Mouse (Mus musculus) G1E-ER4 (cell line): ENCODE results near the gene Rnase13. TPM values are rescaled to one million over a fixed set of nuclear protein-coding genes. Genes with fewer than 3 reads are reported as not detected.

Experiments used
- GATA1 ChIP-seq: IDR thresholded peaks from one replicate; pipeline ENCODE4 v1.8.0; 2012; ENCODE audit warnings: low read length, inconsistent platforms
- polyA plus RNA-seq: library from polyadenylated mRNA; stranded (reverse); fragments of >175 nt; gene quantifications from 2 replicates; pipeline ENCODE4 v1.2.3, GENCODE M21; 2012

Rnase13 gene
- polyA plus RNA-seq, 1 experiment: not detected

- TF ChIP-seq GATA1: no peak
Observed at GRCm38 (mm10) chr14:51893094-51893794, 29.3 kb downstream of the Rnase13 start.

DNA sequence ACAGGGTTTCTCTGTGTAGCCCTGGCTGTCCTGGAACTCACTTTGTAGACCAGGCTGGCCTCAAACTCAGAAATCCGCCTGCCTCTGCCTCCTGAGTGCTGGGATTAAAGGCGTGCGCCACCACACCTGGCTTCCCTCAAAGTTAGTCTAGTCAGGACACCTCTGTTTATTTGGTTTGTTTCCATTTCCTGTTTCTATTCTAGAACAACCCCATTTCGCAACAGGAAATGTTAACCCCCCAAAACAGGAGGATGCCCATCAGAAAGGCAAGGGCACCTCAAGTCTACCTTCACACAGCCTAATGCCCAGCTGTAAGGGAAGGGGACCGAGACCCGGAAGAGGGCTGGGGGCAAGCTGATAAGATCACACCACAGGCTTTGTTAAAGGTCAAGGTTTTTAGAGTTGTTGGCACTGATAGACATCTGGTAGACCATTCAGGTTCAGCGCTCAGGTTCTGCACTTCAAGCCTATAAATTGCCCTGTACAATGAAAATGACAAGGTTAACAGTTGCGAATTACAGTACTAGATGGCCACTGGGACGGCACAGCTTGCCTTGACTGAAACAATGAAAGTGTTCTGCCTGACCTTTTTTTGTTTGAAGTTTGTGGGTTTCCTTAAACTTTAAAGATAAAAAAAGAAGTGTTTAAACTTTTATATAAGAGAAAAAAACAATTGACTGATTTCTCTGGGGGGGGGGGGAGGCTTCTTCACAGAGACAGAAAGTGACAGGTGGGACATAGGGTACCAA lies 30.2 kb downstream of the Rnase13 start, which contains the start of gene Slc39a2:
TSS of gene Slc39a2 (plus strand) at position 699 of the 749 bp plus-strand sequence.
- no peak for TF ChIP-seq GATA1

DNA sequence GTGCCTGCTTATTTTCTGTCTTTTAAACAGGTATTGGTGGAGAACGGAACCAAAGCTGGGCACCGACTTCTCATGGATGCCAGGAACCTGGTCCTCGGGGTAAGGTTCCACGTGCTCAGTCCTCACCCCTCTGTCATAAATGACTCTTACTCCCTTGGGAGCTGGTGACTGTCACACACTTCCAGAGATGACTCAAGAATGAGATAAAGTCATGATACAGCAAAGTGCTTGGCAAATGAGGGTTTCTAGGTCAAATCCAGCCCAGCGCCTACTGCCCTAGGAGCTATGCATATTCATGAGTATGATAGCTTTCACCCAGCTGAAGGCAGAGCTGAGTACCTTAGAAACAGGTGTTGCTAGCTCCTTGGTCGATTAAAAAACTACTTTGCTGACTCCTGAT lies 32.7 kb downstream of the Rnase13 start:
- TF ChIP-seq GATA1: no peak

- TF ChIP-seq GATA1: no peak
Observed at GRCm38 (mm10) chr14:51886051-51886450, 36.5 kb downstream of the Rnase13 start.

GRCm38 (mm10) chr14:51884598-51885331 lies 37.8 kb downstream of the Rnase13 start, which contains the start of gene Mettl17:
Mettl17 (plus strand) TSS chr14:51884842.
- TF ChIP-seq GATA1: no peak

DNA sequence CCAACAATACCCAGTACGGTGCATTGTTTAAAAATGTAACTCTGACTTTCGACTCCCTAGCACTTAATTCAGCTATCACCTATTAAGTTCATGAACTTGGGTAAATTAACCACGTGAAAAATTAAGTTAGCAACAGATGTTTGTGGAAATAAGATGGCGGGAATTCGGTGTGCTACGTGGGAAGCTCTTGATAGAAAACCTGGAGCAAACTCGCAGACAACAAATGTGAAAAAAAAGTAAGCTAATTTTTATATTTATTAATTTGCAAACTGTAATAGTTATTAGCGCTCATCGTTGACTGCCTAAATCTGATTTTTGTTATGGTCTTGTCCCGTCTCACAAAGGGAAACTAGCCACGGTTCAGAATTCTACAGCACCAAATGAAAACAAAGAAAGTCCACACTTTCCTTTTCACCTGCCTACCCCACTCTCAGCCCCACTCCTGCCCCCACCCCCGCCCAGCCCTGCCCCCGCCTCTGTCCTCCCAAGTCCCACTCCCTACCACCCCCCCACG lies 38.5 kb downstream of the Rnase13 start:
- TF ChIP-seq GATA1: no peak

DNA sequence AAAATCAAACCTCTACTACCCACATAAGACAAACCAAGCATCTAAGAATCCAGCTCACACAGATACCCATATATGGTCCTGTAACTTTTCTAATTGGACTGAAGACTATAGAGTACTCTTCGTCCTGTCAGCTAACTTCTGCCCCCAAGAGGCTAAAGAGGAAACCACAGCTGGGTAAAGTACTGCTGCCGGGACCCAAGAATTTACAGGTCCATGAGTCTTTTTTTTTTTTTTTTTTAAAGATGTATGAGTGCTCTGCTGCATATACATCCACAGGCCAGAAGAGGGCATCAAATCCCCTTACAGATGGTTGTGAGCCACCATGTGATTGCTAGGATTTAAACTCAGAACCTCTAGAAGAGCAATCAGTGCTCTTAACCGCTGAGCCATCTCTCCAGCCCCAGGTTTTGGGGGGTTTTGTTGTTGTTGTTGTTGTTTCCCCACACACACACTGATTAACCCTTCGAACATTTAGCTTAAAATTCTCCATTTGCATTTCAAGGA lies 39.0 kb downstream of the Rnase13 start:
- no peak for TF ChIP-seq GATA1

GRCm38 (mm10) chr14:51877517-51877916 lies 45.1 kb downstream of the Rnase13 start:
- no peak for TF ChIP-seq GATA1

DNA sequence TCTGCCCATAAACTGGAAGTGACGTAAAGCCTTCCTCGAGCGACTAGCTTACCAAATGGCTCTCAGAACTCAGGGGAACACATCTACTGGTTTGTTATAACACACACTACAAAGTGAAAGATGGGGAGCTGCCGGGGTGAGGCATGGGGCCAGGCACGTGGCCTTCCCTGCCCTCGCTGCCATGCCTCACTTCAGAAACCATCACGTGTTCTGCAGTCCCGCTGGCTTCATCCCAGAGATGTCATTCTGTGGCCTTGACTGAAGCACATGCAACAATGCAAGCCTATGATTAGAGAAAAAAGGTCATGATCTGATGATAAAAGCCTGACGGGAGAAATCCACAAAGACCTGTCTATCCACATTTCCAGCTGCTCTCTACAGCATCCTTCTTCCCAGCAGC lies 50.8 kb downstream of the Rnase13 start:
- TF ChIP-seq GATA1: no peak

Other genes starting within 250 kb of the Rnase13 start
- gene Gm17079, start 227.3 kb downstream of the Rnase13 start, polyA plus RNA-seq: not detected in 2 replicates
- not detected in 2 replicates for gene Gm5800, start 205.6 kb downstream of the Rnase13 start, polyA plus RNA-seq
- gene Ang4, start 149.2 kb downstream of the Rnase13 start, polyA plus RNA-seq: not detected in 2 replicates
- not detected in 2 replicates for gene AY358078, start 122.7 kb downstream of the Rnase13 start, polyA plus RNA-seq
- gene Ear6, start 69.1 kb downstream of the Rnase13 start, polyA plus RNA-seq: not detected in 2 replicates
- 13.1 and 21.0 TPM in 2 replicates for gene Mettl17, start 37.9 kb downstream of the Rnase13 start, polyA plus RNA-seq
- gene Slc39a2, start 29.9 kb downstream of the Rnase13 start, polyA plus RNA-seq: not detected in 2 replicates
- not detected in 2 replicates for gene Ndrg2, start 8.6 kb downstream of the Rnase13 start, polyA plus RNA-seq
- not detected in 2 replicates for gene Tppp2, start 4.3 kb downstream of the Rnase13 start, polyA plus RNA-seq
- gene Arhgef40, start 61.9 kb upstream of the Rnase13 start, polyA plus RNA-seq: 28.7 and 40.6 TPM in 2 replicates
- not detected in 2 replicates for gene Tmem253, start 92.9 kb upstream of the Rnase13 start, polyA plus RNA-seq
- 59.0 and 77.2 TPM in 2 replicates for gene Zfp219, start 98.0 kb upstream of the Rnase13 start, polyA plus RNA-seq
- gene Olfr221, start 119.7 kb upstream of the Rnase13 start, polyA plus RNA-seq: not detected in 2 replicates
- 13.3 and 19.0 TPM in 2 replicates for gene Hnrnpc, start 181.3 kb upstream of the Rnase13 start, polyA plus RNA-seq
- 0.05 and 0.24 TPM in 2 replicates for gene Rpgrip1, start 187.9 kb upstream of the Rnase13 start, polyA plus RNA-seq